Comparison of ENCODE assay signal across 15 mouse cellular contexts in the genomic region with DNA sequence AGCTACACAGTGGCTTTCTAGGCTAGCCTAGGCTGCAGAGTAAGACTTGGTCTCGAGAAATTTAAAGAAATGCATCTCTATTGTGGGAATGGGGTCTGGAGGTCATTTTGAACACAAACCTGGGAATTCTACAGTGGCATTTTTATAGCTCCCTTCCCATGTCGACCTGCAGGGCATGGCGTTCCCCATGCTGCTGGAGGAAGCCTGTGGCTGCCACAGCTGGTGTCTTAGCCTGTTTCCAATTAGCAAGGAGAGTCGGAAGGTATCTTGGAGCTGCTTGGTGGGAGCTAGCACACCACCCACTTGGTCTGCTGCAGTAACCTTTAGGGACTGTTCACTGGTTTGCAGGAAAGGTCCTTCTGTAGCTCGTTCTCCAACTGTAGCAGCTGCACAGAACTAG. TPM values are rescaled to one million over a fixed set of nuclear protein-coding genes. Genes with fewer than 3 reads are reported as not detected.
DNase-seq lines count a peak whose midpoint lies in the region; TF ChIP-seq lines count a peak whose summit lies in the region.
"Had no signal": no experiment of that assay in that cellular context is flagged by ENCODE, and none has a peak within 500 bp of the region (broad histone marks: within the 10 kb centered on the region; RNA-seq: fewer than 3 reads in every experiment).

No protein-coding gene starts in this region.

- H3ac ChIP-seq in myocyte (ENCODE audit: control insufficient read depth, insufficient read length) = no peak overlapping the region

- no peaks in the 10 kb centered on the region for H3K27me3 ChIP-seq in myocyte (ENCODE audit: control insufficient read depth, insufficient read depth, insufficient read length)
- H3K27me3 ChIP-seq: hindbrain, embryonic 15.5 days; liver, embryonic 15.5 days had no signal

- DNase-seq in cerebellum, adult 11-12 months = peak; percentile 36
- DNase-seq in cerebellum, adult 11 months = no peak
- DNase-seq in layer of hippocampus, adult 2 months (ENCODE audit: low spot score in 2 of 2) = no peak
- no peak for DNase-seq in layer of hippocampus, adult 8-10 months (ENCODE audit: low spot score in 2 of 2)
- peak; percentile 83 for DNase-seq in forelimb bud, embryonic 11.5 days (ENCODE audit: low read depth, low spot score)
- no peak for DNase-seq in thymus, postnatal 25 days
- no peak for DNase-seq in adrenal gland, postnatal 25 days
- DNase-seq: kidney, postnatal 14 days; spleen, adult 18-20 months had no signal

- TF ChIP-seq POLR2A in myocyte (IDR thresholded peaks at IDR 0.05; ENCODE audit: insufficient read length, low read depth) = no peak

- no peak overlapping the region for H3K4me3 ChIP-seq in layer of hippocampus, adult 2 months
- no peak overlapping the region for H3K4me3 ChIP-seq in myocyte
- H3K4me3 ChIP-seq: heart, embryonic 10.5 days; hindbrain, embryonic 15.5 days; left cerebral cortex, adult 2 months; liver, embryonic 15.5 days had no signal

- peaks cover 7% of the 10 kb centered on the region for H3K36me3 ChIP-seq in myocyte (ENCODE audit: control insufficient read depth, insufficient read depth)

- no peaks in the 10 kb centered on the region for H3K79me2 ChIP-seq in myocyte (ENCODE audit: control insufficient read depth, insufficient read depth)

- peak overlapping the region; percentile 33 for H3K4me2 ChIP-seq in myocyte (ENCODE audit: low read depth)
- H3K4me2 ChIP-seq: hindbrain, embryonic 15.5 days; liver, embryonic 15.5 days had no signal

- peak overlapping the region; percentile 46; the same call in 1 of the 2 replicates for H3K27ac ChIP-seq in layer of hippocampus, adult 2 months
- H3K27ac ChIP-seq: heart, embryonic 10.5 days; left cerebral cortex, adult 2 months; liver, embryonic 15.5 days had no signal

- TF ChIP-seq CTCF in layer of hippocampus, adult 2 months (conservative IDR thresholded peaks at IDR 0.05) = no peak

TF ChIP-seq in myocyte, 11 proteins besides CTCF, POLR2A, EP300 and RAD21:
- TF ChIP-seq MYOG (IDR thresholded peaks at IDR 0.05; ENCODE audit: control insufficient read depth in 1 of 3, insufficient read depth in 1 of 3, insufficient read length in 2 of 3, low read depth in 2 of 3) (peak in 1 of 3 experiments; percentile 35), CEBPB (IDR thresholded peaks at IDR 0.05; ENCODE audit: insufficient read depth, poor library complexity, severe bottlenecking) (no peak), MYOD1 (IDR thresholded peaks at IDR 0.05; ENCODE audit: control insufficient read depth in 1 of 3, insufficient read length in 2 of 3, low read depth in 2 of 3) (peak in 1 of 3 experiments; percentile 46), TCF12 (IDR thresholded peaks at IDR 0.05; ENCODE audit: insufficient read depth, poor library complexity, severe bottlenecking) (no peak), TCF3 (IDR thresholded peaks at IDR 0.05; ENCODE audit: insufficient read length, low read depth) (no peak), USF1 (IDR thresholded peaks at IDR 0.05; ENCODE audit: low read depth) (no peak), REST (IDR thresholded peaks at IDR 0.05; ENCODE audit: insufficient read depth, insufficient read length) (no peak)
TF ChIP-seq in myocyte: peak in this region for 2.

RNA-seq across cellular contexts. Expression of gene Glod4, which starts 12.6 kb away (rescaled TPM):
- 10 to 100 TPM; 49.9 to 56.2 TPM for total RNA-seq in layer of hippocampus, adult 2 months (2021)
- 10 to 100 TPM; 55.8 to 59.8 (median 58.0) TPM for total RNA-seq in layer of hippocampus, adult 8-10 months (2022)
- polyA plus RNA-seq in myocyte (2012; fragmentation: generic; extraction: Trizol) = 55.2 TPM
- 94.1 and 99.7 TPM in 2 replicates for total RNA-seq in adrenal gland, postnatal 25 days (2021)

RNA-seq across cellular contexts. Expression of gene Mrm3, which starts 12.6 kb away (rescaled TPM):
- total RNA-seq in layer of hippocampus, adult 2 months (2021) = 10 to 100 TPM; 15.7 to 18.3 TPM
- total RNA-seq in layer of hippocampus, adult 8-10 months (2022) = 10 to 100 TPM; 16.8 to 19.3 (median 17.5) TPM
- polyA plus RNA-seq in myocyte (2012; fragmentation: generic; extraction: Trizol) = 17.8 TPM
- 17.8 and 18.6 TPM in 2 replicates for total RNA-seq in adrenal gland, postnatal 25 days (2021)

RNA-seq across cellular contexts. Expression of gene Gemin4, which starts 38.7 kb away (rescaled TPM):
- total RNA-seq in layer of hippocampus, adult 2 months (2021) = 1 to 10 TPM; 4.9 to 5.6 TPM
- total RNA-seq in layer of hippocampus, adult 8-10 months (2022) = 10 to 100 TPM in 2 of 4 experiments, 1 to 10 TPM in 2; 9.5 to 13.7 (median 10.9) TPM
- 10.7 TPM for polyA plus RNA-seq in myocyte (2012; fragmentation: generic; extraction: Trizol)
- total RNA-seq in adrenal gland, postnatal 25 days (2021) = 6.9 and 9.8 TPM in 2 replicates

RNA-seq across cellular contexts. Expression of gene Dbil5, which starts 38.7 kb away (rescaled TPM):
- total RNA-seq in layer of hippocampus, adult 2 months (2021) = 1 to 10 TPM in 1 of 2 experiments, under 1 TPM in 1; 0.91 to 1.6 TPM
- 1 to 10 TPM in 2 of 4 experiments, under 1 TPM in 2; 0.64 to 1.2 (median 0.96) TPM for total RNA-seq in layer of hippocampus, adult 8-10 months (2022)
- 0.86 TPM for polyA plus RNA-seq in myocyte (2012; fragmentation: generic; extraction: Trizol)
- total RNA-seq in adrenal gland, postnatal 25 days (2021) = 1.2 TPM in 1 of 2 replicates, not detected in the other
- polyA plus RNA-seq: neural tube, embryonic 11.5 days had no signal

Comparison
In these comparisons a context has a peak if more than half of its experiments do, and no peak if none do; other contexts are left out.
1. DNase-seq: peak in cerebellum, adult 11-12 months (single experiment) and forelimb bud, embryonic 11.5 days (single experiment); none in cerebellum, adult 11 months (single experiment), layer of hippocampus, adult 2 months (0 of 2), layer of hippocampus, adult 8-10 months (0 of 2), thymus, postnatal 25 days (single experiment) and adrenal gland, postnatal 25 days (single experiment).